Mouse (Mus musculus): ENCODE measurements around the gene Acer1.

The Acer1 gene

GRCm38 (mm10) chr17:56989467-56990114, 7.7 kb upstream of the Acer1 start:
- peak; percentile 84 for DNase-seq (ENCODE audit: extremely low read depth, low read depth)

- no peak for DNase-seq (ENCODE audit: extremely low read depth, low read depth)
Measured at GRCm38 (mm10) chr17:56988921-56989430, 7.0 kb upstream of the Acer1 start.

GRCm38 (mm10) chr17:56988441-56988840, 6.5 kb upstream of the Acer1 start:
- DNase-seq (ENCODE audit: extremely low read depth, low read depth): no peak

- no peak for DNase-seq (ENCODE audit: extremely low read depth, low read depth)
Measured at GRCm38 (mm10) chr17:56986105-56986805, 4.3 kb upstream of the Acer1 start.

GRCm38 (mm10) chr17:56985656-56986055, 3.7 kb upstream of the Acer1 start:
- DNase-seq (ENCODE audit: extremely low read depth, low read depth): no peak

- DNase-seq (ENCODE audit: extremely low read depth, low read depth): no peak
Measured at GRCm38 (mm10) chr17:56984886-56985285, 3.0 kb upstream of the Acer1 start.

GRCm38 (mm10) chr17:56981049-56981448, 877 bp downstream of the Acer1 start:
- DNase-seq (ENCODE audit: extremely low read depth, low read depth): no peak

GRCm38 (mm10) chr17:56979524-56979923, 2.4 kb downstream of the Acer1 start:
- DNase-seq (ENCODE audit: extremely low read depth, low read depth): no peak

- no peak for DNase-seq (ENCODE audit: extremely low read depth, low read depth)
Measured at GRCm38 (mm10) chr17:56976531-56977390, 5.2 kb downstream of the Acer1 start.

GRCm38 (mm10) chr17:56975391-56975790, 6.5 kb downstream of the Acer1 start:
- no peak for DNase-seq (ENCODE audit: extremely low read depth, low read depth)

GRCm38 (mm10) chr17:56974708-56975240, 7.2 kb downstream of the Acer1 start:
- DNase-seq (ENCODE audit: extremely low read depth, low read depth): no peak

- DNase-seq (ENCODE audit: extremely low read depth, low read depth): no peak
Measured at GRCm38 (mm10) chr17:56973956-56974707, 7.8 kb downstream of the Acer1 start.

GRCm38 (mm10) chr17:56970081-56970480, 11.8 kb downstream of the Acer1 start:
- DNase-seq (ENCODE audit: extremely low read depth, low read depth): no peak

GRCm38 (mm10) chr17:56969321-56969720, 12.6 kb downstream of the Acer1 start:
- no peak for DNase-seq (ENCODE audit: extremely low read depth, low read depth)

GRCm38 (mm10) chr17:56963646-56964045, 18.3 kb downstream of the Acer1 start:
- no peak for DNase-seq (ENCODE audit: extremely low read depth, low read depth)

GRCm38 (mm10) chr17:56962642-56963405, 19.1 kb downstream of the Acer1 start:
- DNase-seq (ENCODE audit: extremely low read depth, low read depth): no peak

- DNase-seq (ENCODE audit: extremely low read depth, low read depth): no peak
Measured at GRCm38 (mm10) chr17:56961880-56962279, 20.0 kb downstream of the Acer1 start.

- DNase-seq (ENCODE audit: extremely low read depth, low read depth): no peak
Measured at GRCm38 (mm10) chr17:56958667-56959066, 23.3 kb downstream of the Acer1 start.

- DNase-seq (ENCODE audit: extremely low read depth, low read depth): peak; percentile 54
Measured at GRCm38 (mm10) chr17:56957763-56958429, 24.0 kb downstream of the Acer1 start.

GRCm38 (mm10) chr17:56954871-56955270, 27.1 kb downstream of the Acer1 start:
- no peak for DNase-seq (ENCODE audit: extremely low read depth, low read depth)
